Mouse (Mus musculus) NIH3T3 (cell line): ENCODE measurements around the gene 4933416C03Rik.

Source experiments
- DNase-seq: peaks from one replicate; pipeline ENCODE4 v3.0.0-alpha.2; 2012; ENCODE audit warnings: low read depth

The 4933416C03Rik gene

DNA sequence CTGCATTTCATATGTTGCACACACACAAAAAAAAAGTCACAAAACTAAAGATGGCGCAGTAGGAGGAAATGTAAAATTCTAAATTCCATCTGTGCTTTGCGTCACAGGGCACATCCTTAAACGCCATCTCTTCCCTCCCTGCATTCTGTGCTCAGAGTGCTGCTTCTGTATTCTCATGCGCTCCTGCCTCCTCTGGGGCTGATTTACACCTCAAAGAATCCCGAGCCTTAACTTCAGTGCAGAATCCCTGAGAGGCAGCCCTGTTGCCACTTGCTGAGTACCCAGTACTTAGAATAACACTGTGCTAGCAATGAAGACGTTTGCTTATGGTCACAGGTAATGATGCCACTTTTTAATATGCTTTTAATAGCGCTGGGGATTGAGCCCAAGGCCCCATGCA is 34.3 kb downstream of the 4933416C03Rik start:
- no peak for DNase-seq

DNA sequence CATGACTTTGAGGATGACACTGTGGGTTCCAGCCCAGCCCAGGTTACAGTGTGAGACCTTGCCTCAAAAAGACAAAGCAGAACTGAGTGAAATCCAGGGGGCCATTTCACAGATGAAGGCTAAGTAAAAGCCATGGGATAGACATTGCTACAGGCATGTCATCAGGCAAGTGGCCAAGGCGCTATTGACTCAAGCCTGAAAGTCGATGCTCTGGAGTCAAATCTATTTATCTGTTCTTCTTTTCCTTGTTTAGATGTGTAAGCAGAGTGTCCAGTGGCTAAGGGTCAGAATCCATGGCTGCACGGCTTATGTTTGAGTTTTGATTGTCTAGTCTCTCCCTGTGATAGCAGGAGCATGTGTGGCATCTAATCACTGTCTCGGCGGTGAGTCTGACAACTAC is 35.1 kb downstream of the 4933416C03Rik start:
- no peak for DNase-seq

DNA sequence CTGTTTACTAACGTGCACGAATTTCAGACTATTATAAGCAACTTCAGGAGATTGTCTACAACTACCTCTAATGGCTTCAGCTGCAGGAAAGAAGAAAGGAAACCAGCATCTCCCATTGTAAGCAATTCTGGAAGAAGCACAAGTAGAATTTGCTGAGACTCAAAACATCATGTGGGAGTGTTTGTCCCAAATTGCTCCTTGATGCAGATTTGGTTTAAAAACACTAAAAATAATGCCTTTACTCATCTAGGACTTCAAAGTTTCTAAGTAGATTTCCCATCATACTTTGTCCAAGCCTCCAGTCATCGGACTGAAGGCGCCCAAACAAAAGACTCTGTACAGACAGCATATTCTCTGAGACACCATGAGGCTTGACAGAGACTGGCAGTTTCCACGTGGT is 37.8 kb downstream of the 4933416C03Rik start:
- no peak for DNase-seq
